Mouse (Mus musculus) gastrocnemius, adult 18-20 months (tissue): ENCODE measurements around the gene Creb3l1. TPM values are rescaled to one million over a fixed set of nuclear protein-coding genes. Genes with fewer than 3 reads are reported as not detected.

Experiments used
- DNase-seq: peaks from one replicate; pipeline ENCODE4 v3.0.0; 2021; ENCODE audit warnings: low spot score
- total RNA-seq, 2 experiments: library from RNA; stranded (reverse); gene quantifications; 2 replicates each; pipeline ENCODE4 v1.2.3; 2021

Gene Creb3l1
- total RNA-seq, 2 experiments from 2014 or later: 3.0 to 4.5 TPM

DNA sequence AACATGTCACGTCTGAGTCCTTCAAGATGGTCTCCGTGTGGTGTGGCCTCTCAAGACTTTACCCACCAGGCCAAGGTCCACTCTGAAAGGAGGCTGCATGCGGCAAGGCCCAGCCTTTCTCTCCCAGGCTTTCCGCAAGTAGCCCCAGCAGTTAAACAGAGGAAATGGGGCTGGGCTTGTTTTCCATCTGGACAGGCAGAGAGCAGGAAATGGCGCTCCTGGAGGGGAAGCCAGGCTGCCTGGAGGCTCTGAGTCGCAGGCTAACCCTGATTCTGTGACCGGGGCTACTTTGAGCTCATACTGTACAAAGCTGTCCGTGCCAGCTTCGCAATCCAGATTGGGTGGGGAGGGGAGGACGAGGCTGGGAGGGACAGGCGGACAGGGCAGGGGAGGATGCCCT, 56.3 kb downstream of the Creb3l1 start:
- DNase-seq: no peak

DNA sequence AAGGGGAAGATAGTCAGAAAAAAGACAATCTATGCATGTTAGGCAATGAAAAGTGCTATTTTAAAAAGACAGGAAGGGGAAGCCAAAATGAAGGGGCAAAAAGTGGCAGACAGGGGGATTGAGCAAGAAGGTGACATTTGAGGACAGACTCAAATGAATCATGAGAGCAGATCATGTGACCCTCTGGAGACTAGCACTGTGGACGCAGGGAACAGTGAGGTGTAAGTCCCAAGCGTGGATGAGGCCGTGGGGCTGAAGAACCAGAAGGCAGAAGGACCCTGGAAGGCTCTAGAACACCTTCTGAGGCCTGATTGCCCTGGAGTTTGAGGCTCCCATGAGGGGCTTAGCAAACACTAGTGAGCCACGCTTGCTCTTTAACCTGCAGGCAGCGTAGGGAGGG, 57.9 kb downstream of the Creb3l1 start:
- DNase-seq: no peak

GRCm38 (mm10) chr2:91965417-91965816, 58.9 kb downstream of the Creb3l1 start:
- no peak for DNase-seq

GRCm38 (mm10) chr2:91964610-91965204, 59.6 kb downstream of the Creb3l1 start:
- no peak for DNase-seq

DNA sequence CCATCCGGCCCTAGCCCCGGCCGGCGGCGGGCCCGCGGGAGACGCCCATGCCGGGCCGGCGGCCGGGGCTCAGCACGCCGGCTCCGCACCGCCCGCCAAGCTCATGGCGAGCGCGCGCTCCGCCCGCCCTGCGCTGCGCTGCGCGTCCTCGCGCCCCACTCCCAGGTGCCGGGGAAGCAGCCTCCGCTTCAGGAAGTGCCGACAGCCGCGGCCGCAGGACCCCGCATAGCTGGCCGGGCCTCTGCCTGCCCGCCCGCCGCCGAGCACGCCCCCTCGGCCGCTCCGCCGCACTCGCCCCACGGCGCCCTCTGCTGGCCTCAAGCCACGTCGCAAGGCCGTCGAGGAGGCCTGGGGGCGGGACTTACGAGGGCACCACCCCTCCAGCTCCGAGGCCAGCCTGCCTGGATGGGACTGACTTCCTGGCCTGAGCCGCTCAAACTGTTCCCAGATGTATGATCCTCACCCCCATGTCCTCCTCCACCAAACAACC, 60.8 kb downstream of the Creb3l1 start:
- peak; percentile 96 for DNase-seq

DNA sequence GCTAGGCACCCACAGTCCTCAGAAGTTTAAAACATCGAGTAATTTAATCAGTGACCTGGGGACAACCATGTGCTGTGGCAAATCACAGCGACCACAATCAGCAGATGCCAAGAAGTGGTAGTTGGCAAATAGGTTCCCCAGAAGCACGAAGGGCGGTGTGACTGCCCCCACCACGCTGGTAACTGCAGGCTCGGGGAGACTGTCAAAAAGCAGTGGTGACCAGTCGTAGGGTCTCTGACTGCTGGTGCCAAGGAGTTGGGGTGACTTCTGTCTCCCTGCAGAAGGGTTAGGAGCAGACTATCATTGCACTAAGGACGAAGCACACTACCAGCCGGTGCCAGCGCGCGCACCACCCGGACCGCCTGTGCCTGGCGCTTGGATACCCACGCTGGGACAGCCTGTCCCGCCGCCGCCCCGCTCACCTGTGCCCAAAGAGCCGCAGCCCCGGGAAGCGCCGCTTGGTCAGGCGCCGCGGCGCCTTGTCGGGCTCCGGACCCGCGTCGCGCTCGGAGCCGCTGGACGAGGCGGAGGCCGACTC, 61.4 kb downstream of the Creb3l1 start:
- DNase-seq: no peak

- DNase-seq: no peak
Observed at GRCm38 (mm10) chr2:91961901-91962761, 62.2 kb downstream of the Creb3l1 start.

GRCm38 (mm10) chr2:91960459-91960858, 63.8 kb downstream of the Creb3l1 start:
- DNase-seq: no peak

GRCm38 (mm10) chr2:91959544-91960410, 64.5 kb downstream of the Creb3l1 start:
- DNase-seq: no peak

- peak; percentile 66 for DNase-seq
Observed at GRCm38 (mm10) chr2:91958701-91959457, 65.4 kb downstream of the Creb3l1 start.

DNA sequence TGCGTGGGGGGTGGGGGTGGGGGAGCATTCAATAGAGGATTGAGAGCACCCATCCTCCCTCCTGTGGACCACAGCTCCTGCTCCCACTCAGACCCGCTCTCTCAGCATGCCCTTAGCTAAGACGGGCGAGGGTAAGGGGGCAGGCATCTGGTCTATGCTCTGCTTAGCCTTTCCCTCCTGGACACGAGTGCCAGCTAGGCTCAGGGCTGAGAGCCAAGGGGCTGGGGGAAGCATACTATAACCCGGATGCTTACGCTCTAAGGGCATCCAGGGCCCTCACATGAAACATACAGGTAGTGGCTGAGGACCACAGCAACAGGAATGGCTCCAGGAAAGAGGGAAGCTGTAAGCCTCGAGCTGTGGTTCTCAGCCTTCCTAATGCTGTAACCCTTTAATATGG, 66.3 kb downstream of the Creb3l1 start:
- no peak for DNase-seq

- DNase-seq: no peak
Observed at GRCm38 (mm10) chr2:91957096-91957495, 67.2 kb downstream of the Creb3l1 start.

GRCm38 (mm10) chr2:91955875-91956274, 68.4 kb downstream of the Creb3l1 start:
- no peak for DNase-seq

DNA sequence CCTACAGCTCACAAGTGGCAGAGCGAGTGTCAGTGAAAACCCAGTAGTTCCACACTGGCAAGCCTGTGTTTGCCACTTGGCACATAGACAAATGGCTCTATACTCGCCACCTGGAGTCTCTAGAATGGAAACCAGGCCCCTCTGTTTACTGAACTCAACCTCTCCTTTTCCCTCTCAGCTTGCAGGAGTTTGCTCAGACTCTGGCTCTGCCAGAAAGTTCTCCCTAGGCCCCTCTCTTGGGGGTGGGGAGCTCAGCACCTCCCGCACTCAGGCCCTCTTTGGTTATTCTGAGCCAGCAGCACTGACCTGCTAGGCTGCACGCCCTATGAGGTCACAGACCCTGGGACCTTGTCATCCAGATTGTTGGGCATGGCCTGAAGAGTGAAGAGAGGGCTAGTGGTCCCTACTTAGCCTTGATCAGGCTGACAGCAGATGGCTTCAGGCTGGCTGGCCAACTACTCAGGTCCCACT, 69.1 kb downstream of the Creb3l1 start:
- DNase-seq: no peak

- DNase-seq: peak; percentile 52
Observed at GRCm38 (mm10) chr2:91953825-91954224, 70.5 kb downstream of the Creb3l1 start.

GRCm38 (mm10) chr2:91950275-91951085, 73.8 kb downstream of the Creb3l1 start:
- DNase-seq: peak; percentile 59

- DNase-seq: peak; percentile 61
Observed at GRCm38 (mm10) chr2:91949411-91950274, 74.7 kb downstream of the Creb3l1 start.

GRCm38 (mm10) chr2:91948792-91949241, 75.5 kb downstream of the Creb3l1 start:
- peak; percentile 40 for DNase-seq

DNA sequence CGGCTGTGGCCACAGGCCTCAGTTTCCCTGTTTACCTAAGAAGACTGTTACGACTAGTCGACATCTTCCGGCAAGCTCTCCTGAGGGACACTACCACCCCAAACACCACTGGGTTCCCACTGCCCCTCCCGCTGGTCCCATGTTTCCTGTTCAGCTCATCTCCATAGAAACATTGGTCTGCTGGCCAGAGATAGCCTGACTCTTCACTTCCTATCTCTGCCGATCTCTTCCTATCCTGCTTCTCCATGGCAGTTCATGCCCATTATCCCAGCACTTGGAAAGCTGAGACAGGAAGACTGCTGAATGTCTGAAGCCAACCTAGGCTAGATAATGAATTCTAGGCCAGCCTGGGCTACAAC, 76.2 kb downstream of the Creb3l1 start:
- no peak for DNase-seq
